Mouse (Mus musculus): ENCODE results near the gene P2ry1. TPM values are rescaled to one million over a fixed set of nuclear protein-coding genes. Genes with fewer than 3 reads are reported as not detected.

Gene P2ry1
- total RNA-seq (2021): 1 to 10 TPM; 2.7 to 3.1 TPM
- long read RNA-seq, experiment 1, partial matches to known transcripts: 0 of 2 reads
- long read RNA-seq, experiment 1, other reads (novel, unspliced or antisense): 0 of 2 reads
- long read RNA-seq, experiment 2, partial matches to known transcripts: 0 of 3 reads
- long read RNA-seq, experiment 2, other reads (novel, unspliced or antisense): 0 of 3 reads

DNA sequence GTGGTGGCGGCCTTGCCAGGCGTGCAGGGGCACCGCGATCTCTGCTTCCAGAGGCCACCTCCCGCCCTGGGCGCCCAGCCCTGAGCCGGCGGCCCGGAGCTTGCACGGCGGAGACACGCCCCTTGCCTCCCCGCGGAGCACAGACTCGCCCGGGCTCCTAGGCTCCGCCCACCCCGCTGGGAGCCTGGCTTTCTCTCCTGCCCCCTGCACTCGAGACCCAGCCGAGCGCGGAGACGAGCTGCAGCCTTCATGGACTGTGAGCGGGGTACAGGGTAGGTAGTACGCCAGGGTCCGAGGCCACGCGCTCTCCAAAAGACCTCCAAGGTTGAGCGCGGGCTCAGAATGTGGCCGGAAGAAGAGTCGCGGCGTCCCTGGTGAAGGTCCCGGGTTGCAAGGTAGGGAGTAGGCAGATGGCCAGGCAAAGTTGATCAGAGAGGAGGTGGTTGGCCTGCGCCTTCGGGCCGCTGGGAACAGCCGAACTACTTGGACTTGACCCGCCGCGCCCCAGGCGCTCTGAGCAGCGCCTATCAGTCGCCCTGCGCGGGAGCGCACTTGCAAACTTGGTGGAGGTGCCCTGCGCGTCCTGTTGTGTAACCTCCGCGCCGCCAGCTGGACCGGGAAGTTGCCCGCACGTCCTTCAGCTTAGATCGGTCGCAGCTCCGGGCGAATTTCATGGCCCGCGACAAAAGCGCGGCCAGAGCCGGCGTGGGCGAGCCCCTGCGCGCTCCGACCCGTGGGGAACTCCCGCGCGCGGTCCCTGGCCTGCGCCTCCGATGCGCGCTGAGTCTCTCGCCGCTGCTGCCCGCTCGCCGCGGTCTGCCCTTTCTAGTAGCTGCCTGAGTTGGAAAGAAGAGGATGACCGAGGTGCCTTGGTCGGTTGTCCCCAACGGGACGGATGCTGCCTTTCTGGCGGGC, at the start of gene P2ry1:
P2ry1 (plus strand) TSS at position 209 of the 915 bp plus-strand sequence.
- DNase-seq (ENCODE audit: low spot score in 2 of 2): peak; percentile 14 to 50

DNA sequence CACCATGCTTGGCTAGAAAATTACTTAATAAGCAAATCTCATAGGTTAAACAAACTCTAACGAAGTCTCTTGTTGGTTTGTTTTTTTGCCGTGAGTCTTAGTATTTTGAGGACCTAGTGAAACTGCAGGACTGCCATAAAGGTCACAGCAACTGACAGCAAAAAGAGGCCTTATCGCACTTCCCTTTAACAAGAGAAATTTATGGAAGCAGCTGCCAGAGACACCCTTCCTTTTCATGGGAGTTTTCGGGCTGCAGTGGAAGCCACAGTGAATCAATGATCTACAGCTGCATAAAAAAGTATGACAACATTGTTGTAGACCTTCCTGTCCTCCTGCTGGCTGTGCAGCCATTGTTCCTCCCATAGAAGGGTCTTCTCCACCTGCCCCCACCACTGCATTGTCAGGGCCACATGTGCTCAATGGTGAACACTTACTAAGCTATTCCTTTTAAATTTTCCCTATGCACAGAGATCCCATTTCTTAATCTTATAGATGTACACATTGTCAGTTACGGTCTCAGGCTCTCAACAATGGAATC, 49.3 kb upstream of the P2ry1 start:
- DNase-seq (ENCODE audit: low spot score in 2 of 2): no peak

DNA sequence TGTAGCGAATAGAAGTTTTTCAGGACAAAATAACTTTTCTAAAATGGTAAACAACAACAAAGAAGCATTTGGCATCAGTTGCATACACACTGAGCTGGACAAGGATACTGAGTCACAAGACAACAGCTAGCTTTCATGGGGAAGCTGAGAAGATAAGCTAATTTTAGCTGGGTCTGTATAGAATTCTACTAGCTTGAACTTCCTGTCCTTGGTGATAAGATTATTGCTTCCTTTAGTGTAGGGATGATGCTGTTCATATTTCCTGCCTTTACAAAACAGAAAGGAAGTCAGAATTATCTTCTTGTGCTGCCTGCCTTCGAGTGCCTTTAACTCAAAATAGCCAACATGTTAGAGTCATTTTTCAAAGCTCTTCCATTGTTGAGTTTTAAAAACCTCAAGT, 48.5 kb upstream of the P2ry1 start:
- DNase-seq (ENCODE audit: low spot score in 2 of 2): no peak

DNA sequence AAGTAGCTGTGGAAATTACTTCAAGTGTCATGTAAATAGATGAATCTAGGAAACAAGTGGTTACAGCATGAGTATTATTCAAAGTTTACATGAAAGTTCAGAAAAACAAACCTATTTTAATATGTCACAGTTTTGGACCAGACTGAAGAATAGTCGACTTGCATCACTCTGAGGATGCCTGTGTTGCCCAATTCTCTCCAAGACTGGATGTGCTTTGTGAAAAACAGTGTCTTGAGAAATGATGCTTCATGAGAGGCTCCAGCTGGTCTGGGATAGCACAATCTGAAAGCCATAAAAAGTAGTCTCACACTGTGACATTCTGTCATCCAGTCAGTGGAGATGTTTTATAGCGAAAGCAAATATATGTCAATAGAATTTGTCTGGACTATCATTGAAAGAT, 43.8 kb upstream of the P2ry1 start:
- DNase-seq (ENCODE audit: low spot score in 2 of 2): no peak

DNA sequence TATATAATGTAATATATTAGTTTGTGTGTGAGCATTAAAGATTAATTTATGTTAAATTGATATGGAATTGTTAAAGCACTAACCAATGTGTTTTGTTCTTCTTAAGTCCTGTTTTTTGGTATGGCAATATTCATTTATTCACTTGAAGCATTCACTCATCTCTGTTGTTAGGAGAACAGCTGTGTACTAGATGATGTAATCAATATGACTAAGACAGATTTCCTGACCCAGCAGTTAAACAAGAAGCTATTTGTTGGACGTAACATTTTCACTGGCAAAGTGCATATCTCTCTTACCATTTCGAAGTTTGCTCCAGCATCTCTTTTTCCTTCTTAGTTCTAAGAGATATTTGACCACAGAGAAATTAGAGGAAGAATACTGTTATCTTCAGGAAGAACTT, 37.5 kb upstream of the P2ry1 start:
- DNase-seq (ENCODE audit: low spot score in 2 of 2): no peak

DNA sequence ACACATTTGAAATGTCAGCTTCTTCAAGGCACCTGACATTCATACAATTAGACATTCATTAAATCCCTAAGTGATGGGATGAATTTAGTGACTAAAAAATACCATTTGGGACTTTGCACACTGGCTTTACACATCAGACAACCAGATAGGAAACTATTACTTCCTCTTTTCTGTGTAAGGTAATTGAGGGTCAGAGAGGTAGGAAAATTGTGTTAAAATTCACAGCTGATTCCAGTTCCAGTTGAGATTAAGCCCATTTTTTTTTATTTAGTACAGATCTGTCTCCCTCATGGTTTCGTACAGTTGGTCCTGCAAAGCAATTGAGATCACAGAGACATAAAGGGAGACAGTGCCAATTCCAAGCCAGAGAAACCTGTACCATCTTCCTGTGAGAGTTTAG, 27.7 kb upstream of the P2ry1 start:
- no peak for DNase-seq (ENCODE audit: low spot score in 2 of 2)

DNA sequence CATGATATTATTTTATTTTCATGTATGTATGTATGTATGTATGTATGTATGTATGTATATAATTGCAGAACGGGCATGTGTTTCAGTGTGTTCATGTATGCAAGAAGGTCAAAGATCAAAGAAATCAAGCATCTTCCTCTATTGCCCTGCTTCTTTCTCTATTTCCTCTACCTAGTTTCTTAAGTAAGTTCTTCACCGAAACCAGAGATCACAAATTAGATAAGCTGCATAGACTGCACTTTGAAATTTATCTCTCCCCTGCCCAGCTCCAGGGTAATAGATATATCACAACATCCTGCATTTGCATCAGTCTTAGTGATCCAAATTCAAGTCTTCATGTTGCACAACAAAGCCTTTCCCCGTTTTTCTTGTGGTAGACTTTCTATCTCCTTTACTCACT, 20.5 kb upstream of the P2ry1 start:
- no peak for DNase-seq (ENCODE audit: low spot score in 2 of 2)

DNA sequence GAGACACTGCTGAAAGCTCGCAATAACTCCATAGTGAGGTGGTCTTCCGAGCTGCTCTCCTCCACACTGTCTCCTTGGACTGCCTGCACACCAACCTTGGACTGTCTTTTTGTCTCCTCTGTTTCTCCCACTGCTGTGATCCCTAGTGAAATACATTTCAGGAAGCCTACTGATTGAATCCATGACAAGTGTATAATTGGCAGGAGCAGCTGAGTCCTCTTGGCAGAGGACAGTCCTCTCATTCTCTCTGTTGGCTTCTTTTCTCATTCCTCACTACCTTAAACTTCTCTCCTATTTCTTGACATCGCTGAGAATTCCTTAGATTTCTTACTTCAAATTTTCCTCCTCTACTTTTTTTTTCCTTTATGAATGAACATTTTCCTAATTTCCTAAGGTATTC, 4.5 kb upstream of the P2ry1 start:
- DNase-seq (ENCODE audit: low spot score in 2 of 2): no peak

DNA sequence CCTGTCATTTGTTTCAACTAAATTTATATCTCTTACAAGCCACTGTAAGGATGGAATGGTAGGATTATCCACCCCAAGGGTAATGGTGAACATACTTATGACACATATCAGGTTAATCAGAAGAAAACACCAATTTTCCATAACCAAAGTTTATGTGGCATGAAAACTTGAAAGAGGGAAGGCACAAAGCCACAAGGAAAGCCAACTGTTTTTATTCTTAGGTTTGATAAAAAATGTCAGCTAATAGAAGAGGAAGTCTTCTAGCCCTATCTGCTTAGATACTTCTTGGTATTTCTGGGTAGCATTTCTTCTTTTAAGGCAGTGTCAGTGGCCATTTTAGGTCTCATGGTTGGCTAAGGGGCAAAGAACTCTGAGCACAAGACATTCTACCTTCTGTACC, 2.9 kb upstream of the P2ry1 start:
- no peak for DNase-seq (ENCODE audit: low spot score in 2 of 2)

DNA sequence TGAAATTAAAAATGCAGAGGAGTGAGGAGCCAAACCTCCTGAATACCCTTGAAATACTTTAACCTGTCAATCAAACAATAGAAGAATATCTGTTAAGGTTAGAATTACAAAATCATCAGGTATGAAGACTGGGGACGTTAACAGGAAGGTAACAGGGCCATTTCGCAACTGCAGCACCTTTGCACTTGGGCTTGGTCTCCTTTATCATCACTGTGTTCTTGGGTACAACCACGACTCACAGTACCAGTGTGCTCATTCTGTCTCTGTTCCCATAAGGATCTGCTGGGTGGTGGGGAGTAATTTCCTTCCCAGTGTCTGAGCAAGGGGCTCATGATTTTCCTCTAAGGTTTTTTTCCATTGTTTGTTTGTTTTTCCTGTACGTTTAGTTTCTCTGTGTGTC, 1.8 kb upstream of the P2ry1 start:
- DNase-seq (ENCODE audit: low spot score in 2 of 2): no peak

DNA sequence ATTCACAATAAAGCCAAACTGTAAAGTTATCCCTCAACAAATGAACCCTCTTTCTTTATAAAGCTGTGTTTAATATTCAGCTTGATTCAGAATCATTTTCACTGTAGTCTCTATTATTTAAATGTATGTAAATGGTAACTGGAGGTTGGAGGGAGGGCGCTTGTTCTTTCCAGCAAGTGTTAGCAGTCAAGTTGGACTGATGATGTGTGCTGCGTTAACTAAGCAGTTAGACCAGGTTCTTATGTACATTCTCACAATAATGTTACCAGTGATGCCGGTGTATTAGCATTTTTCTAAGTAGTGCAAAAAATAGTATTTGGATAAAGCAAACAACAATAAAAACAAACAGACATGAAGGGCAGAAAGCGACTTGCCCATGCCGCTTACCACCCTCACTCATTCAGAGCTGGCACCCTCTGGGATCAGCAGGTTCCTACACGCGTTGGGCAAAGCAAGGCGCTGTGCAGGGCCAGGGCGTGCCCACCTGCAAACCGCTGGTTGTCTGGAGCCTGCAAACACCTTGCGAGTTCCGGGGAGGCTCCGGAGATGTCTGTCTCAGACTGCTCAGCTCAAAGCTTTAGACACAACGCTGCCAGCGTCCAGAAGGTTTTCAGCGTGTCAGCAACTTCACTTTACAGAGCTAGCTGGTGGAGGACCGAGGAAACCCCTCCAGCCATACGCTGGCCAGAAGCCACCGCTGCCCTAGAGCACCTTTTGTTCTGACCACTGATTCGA, 576 bp upstream of the P2ry1 start:
- no peak for DNase-seq (ENCODE audit: low spot score in 2 of 2)

DNA sequence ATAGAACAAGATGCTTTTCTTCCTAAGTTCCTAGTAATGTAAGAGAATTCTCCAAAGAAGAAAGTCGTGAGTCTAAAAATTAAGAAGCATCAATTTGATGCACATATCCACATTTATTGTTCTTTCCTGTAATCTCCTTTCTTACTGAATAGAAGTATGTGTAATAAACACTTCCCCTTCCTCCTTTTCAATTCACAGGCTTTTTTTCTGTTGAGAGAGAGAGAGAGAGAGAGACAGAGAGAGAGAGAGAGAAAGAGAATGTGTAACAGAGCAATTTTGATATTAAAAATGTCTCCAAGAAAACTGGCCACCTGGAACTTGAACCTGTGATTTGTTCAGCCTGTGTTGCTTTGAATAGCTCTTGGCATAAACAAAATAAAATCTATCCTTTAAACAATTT, 2.0 kb downstream of the P2ry1 start:
- no peak for DNase-seq (ENCODE audit: low spot score in 2 of 2)

DNA sequence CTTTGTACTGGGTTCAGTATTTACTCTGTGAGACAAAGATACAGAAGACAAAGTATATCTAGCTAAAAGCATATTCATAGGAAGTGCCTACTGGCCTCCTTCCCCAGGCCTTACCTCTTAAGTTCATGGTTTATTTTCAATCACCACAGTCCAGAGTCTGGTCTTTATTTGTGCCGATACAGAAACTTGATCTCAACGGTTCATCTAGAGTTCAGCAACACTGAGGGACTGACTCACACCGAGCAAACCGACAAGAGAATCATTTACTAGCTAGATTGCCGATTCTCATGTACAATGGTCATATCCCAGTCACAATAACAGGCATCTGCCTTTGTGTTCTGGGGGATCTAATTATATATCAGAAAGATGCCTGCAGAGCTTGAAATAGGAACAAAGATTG, 9.1 kb downstream of the P2ry1 start:
- no peak for DNase-seq (ENCODE audit: low spot score in 2 of 2)

DNA sequence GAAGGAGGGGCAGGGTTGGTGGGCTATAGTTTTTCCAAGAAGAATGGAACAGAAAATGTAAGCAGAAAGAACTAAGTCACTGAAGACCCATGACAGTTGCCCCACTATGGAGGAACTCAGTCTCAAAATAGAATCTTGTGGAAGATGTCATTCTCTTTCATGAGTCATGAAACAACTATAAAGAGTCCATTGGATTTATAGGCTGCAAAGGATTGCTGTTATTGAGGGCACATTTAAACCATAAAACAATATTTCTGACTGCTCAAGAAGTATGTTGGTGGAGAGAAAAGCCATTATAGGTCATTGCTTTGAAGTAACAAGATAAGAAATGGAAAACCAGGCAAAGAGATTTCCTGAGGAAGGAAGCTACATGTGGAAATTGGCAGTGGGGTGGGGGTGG, 10.0 kb downstream of the P2ry1 start:
- DNase-seq (ENCODE audit: low spot score in 2 of 2): no peak

DNA sequence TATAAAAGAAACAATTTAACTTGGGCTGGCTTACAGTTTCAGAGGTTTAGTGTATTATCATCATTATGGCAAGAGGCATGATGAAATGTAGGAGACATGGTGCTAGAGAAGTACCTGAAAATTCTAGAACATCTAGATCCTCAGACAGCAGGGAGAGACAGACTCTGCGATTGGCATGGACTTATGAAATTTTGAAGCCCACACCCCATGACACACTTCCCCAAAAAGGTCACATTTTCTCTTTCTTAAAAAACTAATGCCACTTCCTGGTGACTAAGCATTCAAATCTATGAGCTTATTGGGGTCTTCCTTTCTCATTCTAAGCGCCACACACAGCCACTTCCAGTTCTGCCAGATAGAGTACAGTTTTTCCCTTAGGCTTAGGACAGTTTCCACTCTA, 14.1 kb downstream of the P2ry1 start:
- no peak for DNase-seq (ENCODE audit: low spot score in 2 of 2)

DNA sequence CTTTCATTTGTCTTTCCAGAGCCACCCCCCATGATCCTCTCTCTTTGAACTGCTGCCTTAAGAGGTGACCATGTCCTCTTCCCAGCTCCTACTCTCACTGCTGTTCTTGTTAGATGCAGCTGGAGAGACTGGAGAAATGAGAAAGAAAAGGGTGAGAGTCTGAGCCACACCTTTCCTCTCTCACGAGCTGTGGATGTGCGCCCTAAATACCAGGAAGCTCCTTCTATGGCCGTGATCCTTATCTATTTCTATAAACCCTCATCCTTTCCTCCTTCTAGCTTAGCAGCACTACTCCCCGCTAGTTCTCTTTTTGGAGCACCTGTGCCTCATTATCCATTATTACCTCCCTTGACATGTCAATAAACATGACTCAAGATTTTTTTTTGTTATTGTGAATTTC, 29.5 kb downstream of the P2ry1 start:
- DNase-seq (ENCODE audit: low spot score in 2 of 2): no peak

DNA sequence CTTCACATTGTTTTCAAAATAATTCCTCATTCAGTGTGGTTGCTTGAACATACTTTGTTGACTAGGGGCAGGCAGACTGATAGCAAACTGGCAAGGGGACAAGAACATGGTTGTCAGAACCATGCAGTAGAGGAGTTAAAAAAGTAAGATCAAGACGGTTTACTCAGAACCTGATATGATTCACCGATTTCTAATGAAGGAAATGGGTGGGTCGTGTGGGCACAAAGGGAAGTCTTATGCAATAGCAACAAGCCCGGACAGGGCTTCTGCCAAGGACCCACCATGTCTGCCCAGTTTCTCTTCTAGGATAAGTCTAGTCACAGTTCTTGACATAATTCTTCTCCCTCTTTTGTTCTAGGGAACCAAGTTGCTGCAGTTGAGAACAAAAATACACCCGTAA, 33.0 kb downstream of the P2ry1 start:
- DNase-seq (ENCODE audit: low spot score in 2 of 2): no peak

DNA sequence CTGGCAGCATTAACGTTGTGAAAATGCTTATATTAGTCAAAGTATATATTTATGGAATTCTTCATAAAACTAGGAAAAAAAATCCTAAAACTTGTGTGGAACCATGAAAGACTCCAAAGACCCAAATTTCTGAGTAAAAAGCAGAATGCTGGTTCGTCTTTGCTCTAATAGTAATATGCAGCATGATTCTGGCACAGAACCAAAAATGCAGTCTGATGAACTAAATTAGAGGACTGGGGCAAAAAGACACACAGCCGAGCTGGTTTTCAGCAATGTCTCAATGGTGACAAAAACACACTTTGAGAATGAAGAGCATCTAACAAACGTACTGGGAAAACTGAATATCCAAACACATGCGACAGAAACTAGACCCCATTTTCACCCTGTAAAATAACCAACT, 37.3 kb downstream of the P2ry1 start:
- DNase-seq (ENCODE audit: low spot score in 2 of 2): no peak

DNA sequence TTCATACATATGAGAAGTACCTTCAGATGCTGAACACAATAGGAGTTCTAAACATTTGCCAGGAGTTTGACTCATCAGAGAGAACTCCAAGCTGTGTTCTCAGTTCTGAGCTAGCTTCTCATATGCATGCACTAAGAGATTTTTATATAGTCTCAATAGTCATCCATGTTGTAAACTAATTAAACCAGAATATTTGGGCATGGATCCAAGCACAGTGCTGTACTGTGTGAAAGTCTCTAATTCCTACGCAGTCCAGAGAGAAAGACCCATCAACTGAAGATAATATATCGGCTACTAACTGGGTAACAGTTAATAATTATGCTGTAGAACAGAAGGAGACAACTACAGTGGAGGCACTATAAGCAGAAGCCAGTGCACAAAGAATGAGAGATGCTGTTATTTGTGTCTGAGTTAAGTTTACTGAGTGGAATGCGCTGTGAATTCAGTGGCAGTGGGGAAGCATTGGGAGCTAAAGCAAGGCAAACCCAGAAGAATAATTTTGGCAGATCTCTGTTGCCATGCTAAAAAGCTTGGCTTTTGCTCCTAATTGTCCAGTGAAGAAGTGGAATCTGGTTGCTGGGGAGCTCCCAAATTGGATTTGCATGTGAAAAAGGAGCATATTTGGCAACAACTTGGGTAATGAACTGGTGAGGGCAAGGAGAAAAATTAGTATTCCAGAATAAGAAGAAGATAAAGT, 47.5 kb downstream of the P2ry1 start:
- DNase-seq (ENCODE audit: low spot score in 2 of 2): no peak
